Mouse (Mus musculus) embryonic fibroblast, embryonic 13.5 days (primary cell): ENCODE measurements around the gene Gfod2.

ENCODE experiments used
- CTCF ChIP-seq: IDR thresholded peaks from 2 replicates; pipeline ENCODE4 v1.5.1; 2011; ENCODE audit warnings: mild to moderate bottlenecking, control low read depth, low read length, moderate library complexity, borderline replicate concordance; ENCODE audit not compliant: insufficient read depth
- POLR2A ChIP-seq: IDR thresholded peaks from 2 replicates; pipeline ENCODE4 v1.6.1; 2011; ENCODE audit warnings: low read depth, mild to moderate bottlenecking, control low read depth, low read length, moderate library complexity

DNA sequence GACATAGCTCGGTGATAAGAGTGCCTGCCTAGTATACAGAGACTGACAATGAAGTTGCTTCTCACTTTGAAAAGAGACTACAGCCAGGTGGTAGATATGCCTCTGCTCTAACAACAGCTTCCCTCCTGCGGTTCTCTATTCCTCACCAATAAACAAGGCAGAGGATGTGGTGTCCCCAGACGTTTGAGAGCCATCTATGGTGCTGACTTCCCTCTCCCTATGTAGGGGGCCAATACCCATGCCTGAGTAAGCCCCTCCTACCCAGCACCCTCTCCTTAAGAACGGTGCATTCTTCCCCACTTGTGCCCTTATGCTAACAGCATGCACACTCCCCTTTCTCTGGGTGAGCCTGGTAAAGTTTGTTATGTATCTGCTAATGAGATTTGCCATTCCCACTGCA lies 30.5 kb upstream of the Gfod2 start:
- TF ChIP-seq CTCF = no peak
- no peak for TF ChIP-seq POLR2A
